Mouse (Mus musculus): ENCODE measurements around the gene Rpl36-ps4. TPM values are rescaled to one million over a fixed set of nuclear protein-coding genes. Genes with fewer than 3 reads are reported as not detected.
"Not testable (repeated sequence)": the region's sequence is repeated elsewhere in the genome, so short reads cannot be mapped to it uniquely, and the experiment has no call there.

Rpl36-ps4 gene
- polyA plus RNA-seq, 1 experiment from 2014 or later, result not detected

GRCm38 (mm10) chr17:87957096-87957840, 36.5 kb downstream of the Rpl36-ps4 start:
- WGBS, result 82% methylated on average over 12 of the region's 12 CpGs
- Histone ChIP-seq H3K27me3 (replicated peaks) (no peaks in the 10 kb centered on the region), H3K4me1 (no peaks in the 10 kb centered on the region), H3K27ac (no peak overlapping the region), H3K9me3 (no peaks in the 10 kb centered on the region), H3K4me3 (no peak overlapping the region), H3K36me3 (replicated peaks) (no peaks in the 10 kb centered on the region), H3K4me2 (no peak overlapping the region), H3K9ac (no peak overlapping the region)
- no peak for ATAC-seq (replicated peaks)

DNA sequence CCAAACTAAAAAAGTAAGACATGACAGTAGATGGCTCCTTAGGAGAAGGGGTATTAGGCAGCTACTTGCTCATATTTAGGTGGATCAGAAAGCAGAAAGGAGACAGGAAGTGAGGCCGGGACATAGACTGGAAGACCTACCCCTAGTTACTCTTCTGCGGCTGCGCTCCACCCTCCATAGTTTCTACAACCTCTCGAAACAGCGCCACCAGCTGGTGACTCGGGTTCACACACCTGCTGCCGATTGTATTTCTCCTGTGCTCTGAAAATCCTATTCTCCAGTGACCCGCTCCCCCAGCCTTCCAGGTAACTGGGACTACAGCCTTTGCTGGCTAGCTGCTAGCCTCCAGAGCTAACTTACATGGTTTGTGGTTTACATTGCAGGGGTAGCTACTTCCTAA, 37.5 kb downstream of the Rpl36-ps4 start:
- no peak overlapping the region for H3K4me3 ChIP-seq
- no peak overlapping the region for H3K4me2 ChIP-seq
- ATAC-seq (replicated peaks), result no peak
- H3K9ac ChIP-seq, result no peak overlapping the region
- H3K4me1 ChIP-seq, result no peaks in the 10 kb centered on the region
- no peak overlapping the region for H3K27ac ChIP-seq
- H3K27me3 ChIP-seq (replicated peaks), result no peaks in the 10 kb centered on the region
- H3K9me3 ChIP-seq, result no peaks in the 10 kb centered on the region
- WGBS, result 56% methylated on average over 8 of the region's 8 CpGs
- H3K36me3 ChIP-seq (replicated peaks), result no peaks in the 10 kb centered on the region

DNA sequence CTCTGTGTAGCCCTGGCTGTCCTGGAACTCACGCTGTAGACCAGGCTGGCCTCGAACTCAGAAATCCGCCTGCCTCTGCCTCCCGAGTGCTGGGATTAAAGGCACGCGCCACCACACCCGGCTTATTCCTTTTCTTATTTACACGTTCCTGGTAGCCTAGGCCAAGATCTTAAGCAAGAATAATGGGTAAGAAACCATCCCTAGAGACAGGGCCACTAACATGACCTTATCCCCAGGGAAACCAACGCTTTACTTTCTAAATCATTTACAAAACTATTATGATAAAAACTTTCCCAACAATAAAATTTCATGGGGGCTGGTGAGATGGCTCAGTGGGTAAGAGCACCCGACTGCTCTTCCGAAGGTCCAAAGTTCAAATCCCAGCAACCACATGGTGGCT, 38.6 kb downstream of the Rpl36-ps4 start:
- H3K9ac ChIP-seq; H3K36me3 ChIP-seq (replicated peaks); H3K4me2 ChIP-seq; H3K4me3 ChIP-seq; ATAC-seq (replicated peaks); H3K27me3 ChIP-seq (replicated peaks); H3K27ac ChIP-seq; H3K9me3 ChIP-seq; H3K4me1 ChIP-seq: not testable (repeated sequence)
- 91% methylated on average over 11 of the region's 11 CpGs for WGBS

- not testable (repeated sequence) for H3K27ac ChIP-seq; ATAC-seq (replicated peaks); H3K4me2 ChIP-seq; H3K36me3 ChIP-seq (replicated peaks); H3K4me1 ChIP-seq; H3K27me3 ChIP-seq (replicated peaks); H3K4me3 ChIP-seq; H3K9me3 ChIP-seq; H3K9ac ChIP-seq
- 88% methylated on average over 5 of the region's 5 CpGs for WGBS
Observed at GRCm38 (mm10) chr17:87959931-87960330, 39.2 kb downstream of the Rpl36-ps4 start.

DNA sequence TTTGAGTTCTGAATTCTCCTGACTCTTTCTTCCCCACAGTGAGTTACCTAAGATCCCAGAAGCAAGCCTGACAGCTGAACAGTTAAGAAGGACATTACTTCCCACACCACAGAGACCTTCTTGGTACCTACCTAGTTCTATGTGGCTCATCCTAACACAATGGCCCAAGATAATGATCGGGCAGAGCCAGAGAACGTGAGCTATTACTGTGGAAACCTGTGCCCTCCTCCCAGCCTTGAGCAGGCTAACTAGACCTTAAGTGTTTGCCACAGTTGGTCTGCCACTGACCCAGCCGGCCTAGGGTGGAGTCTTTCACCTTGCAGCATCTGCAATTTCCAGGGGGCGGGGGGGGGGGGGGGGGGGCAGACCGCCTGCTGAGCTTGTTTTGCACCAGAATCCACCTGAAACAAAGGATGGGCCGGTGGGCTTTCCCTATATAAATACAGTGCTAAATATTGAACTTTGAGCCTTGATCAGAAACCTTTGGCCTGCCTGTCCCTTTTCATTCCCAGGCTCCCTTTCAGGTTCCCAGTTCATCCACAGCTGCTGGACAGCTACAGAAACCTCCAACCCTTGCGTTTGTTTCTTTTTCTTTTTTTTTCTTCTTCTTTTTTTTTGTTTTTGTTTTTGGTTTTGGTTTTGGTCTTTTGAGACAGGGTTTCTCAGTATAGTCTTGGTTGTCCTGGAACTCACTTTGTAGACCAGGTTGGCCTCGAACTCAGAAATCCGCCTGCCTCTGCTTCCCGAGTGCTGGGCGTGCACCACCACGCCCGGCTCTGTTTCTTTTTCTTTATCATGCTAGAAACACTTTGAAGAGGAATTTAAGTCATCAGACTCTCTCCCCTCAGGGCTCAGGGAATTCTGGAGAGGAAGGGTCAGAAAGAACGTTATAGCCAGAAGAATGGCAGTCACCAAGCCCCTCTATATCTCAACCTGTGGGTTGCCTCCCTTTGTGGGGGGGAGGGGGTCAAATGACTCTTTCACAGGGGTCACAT, 42.6 kb downstream of the Rpl36-ps4 start:
- no peak for ATAC-seq (replicated peaks)
- Histone ChIP-seq H3K9ac (no peak overlapping the region), H3K4me1 (no peaks in the 10 kb centered on the region), H3K36me3 (replicated peaks) (no peaks in the 10 kb centered on the region), H3K9me3 (no peaks in the 10 kb centered on the region), H3K27me3 (replicated peaks) (no peaks in the 10 kb centered on the region), H3K4me3 (no peak overlapping the region), H3K27ac (no peak overlapping the region), H3K4me2 (no peak overlapping the region)
- WGBS, result 92% methylated on average over 13 of the region's 14 CpGs

DNA sequence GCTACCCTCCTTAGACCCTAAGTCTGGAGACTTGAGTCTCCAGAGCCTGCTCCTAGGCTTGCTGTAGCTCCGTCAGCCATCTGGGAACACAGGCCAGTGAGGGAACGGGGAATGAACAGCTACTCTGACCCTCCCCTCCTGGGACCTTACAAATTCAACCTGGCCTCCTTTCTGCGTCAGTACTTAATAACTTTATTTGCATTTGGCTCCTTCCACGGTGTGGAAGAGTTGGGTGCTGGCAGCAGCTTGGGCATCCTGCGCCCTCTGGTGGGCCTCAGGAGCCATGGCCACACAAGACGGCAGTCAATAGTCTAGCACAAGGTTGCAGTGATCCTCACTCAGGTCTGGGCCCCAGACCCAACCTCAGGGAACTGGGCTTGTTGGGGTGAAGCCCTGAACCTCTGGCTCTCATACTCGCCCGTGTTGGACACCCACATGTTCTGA, 47.7 kb downstream of the Rpl36-ps4 start:
- H3K9me3 ChIP-seq; H3K27ac ChIP-seq; H3K27me3 ChIP-seq (replicated peaks); H3K4me1 ChIP-seq; H3K36me3 ChIP-seq (replicated peaks); H3K4me3 ChIP-seq; H3K4me2 ChIP-seq; H3K9ac ChIP-seq: not testable (repeated sequence)
- 32% methylated on average over 7 of the region's 8 CpGs for WGBS
- ATAC-seq (replicated peaks), result peak; percentile 81; the same call in 1 of the 2 replicates

Other genes starting within 250 kb of the Rpl36-ps4 start
- 61.4 and 67.3 TPM in 2 replicates for gene Msh2, start 248.6 kb upstream of the Rpl36-ps4 start, polyA plus RNA-seq (2015; fragmentation: Nextera tagmentation; extraction: Ambion mirVana)
- 0.44 and 1.1 TPM in 2 replicates for gene Kcnk12, start 123.0 kb upstream of the Rpl36-ps4 start, polyA plus RNA-seq (2015; fragmentation: Nextera tagmentation; extraction: Ambion mirVana)
- 29.4 and 29.9 TPM in 2 replicates for gene Msh6, start 54.1 kb downstream of the Rpl36-ps4 start, polyA plus RNA-seq (2015; fragmentation: Nextera tagmentation; extraction: Ambion mirVana)
- gene Fbxo11, start 144.3 kb downstream of the Rpl36-ps4 start, polyA plus RNA-seq (2015; fragmentation: Nextera tagmentation; extraction: Ambion mirVana), result 33.6 and 37.5 TPM in 2 replicates

All from midbrain, embryonic 15.5 days (tissue).